ENCODE assay signal across 22 mouse cellular contexts in genomic region chr8:73273150-73273549, GRCm38 (mm10).
DNase-seq lines count a peak whose midpoint lies in the region; ATAC-seq and TF ChIP-seq lines count a peak whose summit lies in the region.
"Had no signal": no experiment of that assay in that cellular context is flagged by ENCODE, and none has a peak within 500 bp of the region (broad histone marks: within the 10 kb centered on the region; RNA-seq: fewer than 3 reads in every experiment).

No protein-coding gene starts in this region.

- no peak overlapping the region for H3K4me2 ChIP-seq in lung, embryonic 14.5 days
- no peak overlapping the region for H3K4me2 ChIP-seq in kidney, embryonic 16.5 days (replicated peaks; ENCODE audit: low read depth, low read length)
- no peak overlapping the region for H3K4me2 ChIP-seq in myocyte (ENCODE audit: low read depth)
- H3K4me2 ChIP-seq: embryonic facial prominence, embryonic 13.5 days; forebrain, embryonic 12.5 days; heart, embryonic 13.5 days; limb, embryonic 15.5 days; lung, embryonic 15.5 days had no signal

- no peaks in the 10 kb centered on the region for H3K27me3 ChIP-seq in lung, embryonic 14.5 days (ENCODE audit: insufficient read depth, low read length)
- no peaks in the 10 kb centered on the region for H3K27me3 ChIP-seq in kidney, embryonic 16.5 days (ENCODE audit: insufficient read depth, low read length)
- H3K27me3 ChIP-seq in myocyte (ENCODE audit: control insufficient read depth, insufficient read depth, insufficient read length), result no peaks in the 10 kb centered on the region
- H3K27me3 ChIP-seq: embryonic facial prominence, embryonic 13.5 days; forebrain, embryonic 12.5 days; heart, embryonic 13.5 days; limb, embryonic 15.5 days; lung, embryonic 15.5 days had no signal

- H3K36me3 ChIP-seq in lung, embryonic 14.5 days (ENCODE audit: insufficient read depth), result no peaks in the 10 kb centered on the region
- no peaks in the 10 kb centered on the region for H3K36me3 ChIP-seq in kidney, embryonic 16.5 days (ENCODE audit: insufficient read depth, low read length)
- no peaks in the 10 kb centered on the region for H3K36me3 ChIP-seq in myocyte (ENCODE audit: control insufficient read depth, insufficient read depth)
- H3K36me3 ChIP-seq: embryonic facial prominence, embryonic 13.5 days; forebrain, embryonic 12.5 days; heart, embryonic 13.5 days; limb, embryonic 15.5 days; lung, embryonic 15.5 days; midbrain, embryonic 10.5 days had no signal

- H3K4me3 ChIP-seq in lung, embryonic 14.5 days (ENCODE audit: low read depth, low read length), result no peak overlapping the region
- H3K4me3 ChIP-seq in kidney, embryonic 16.5 days (ENCODE audit: low read length), result no peak overlapping the region
- no peak overlapping the region for H3K4me3 ChIP-seq in myocyte
- H3K4me3 ChIP-seq: embryonic facial prominence, embryonic 13.5 days; erythroblast, embryonic 14.5 days; forebrain, embryonic 12.5 days; heart, adult 2 months; heart, embryonic 13.5 days; limb, embryonic 15.5 days; lung, embryonic 15.5 days; midbrain, embryonic 10.5 days had no signal

- no peak for ATAC-seq in lung, embryonic 14.5 days (ENCODE audit: insufficient read depth)
- peak; percentile 42; the same call in 1 of the 2 replicates for ATAC-seq in kidney, embryonic 16.5 days (ENCODE audit: low FRiP score, low TSS enrichment)
- ATAC-seq: hindbrain, postnatal 0 days; midbrain, embryonic 16.5 days had no signal

- H3K9me3 ChIP-seq in lung, embryonic 14.5 days (ENCODE audit: low read depth, low read length), result no peaks in the 10 kb centered on the region
- no peaks in the 10 kb centered on the region for H3K9me3 ChIP-seq in kidney, embryonic 16.5 days (ENCODE audit: low read length)
- H3K9me3 ChIP-seq: embryonic facial prominence, embryonic 13.5 days; forebrain, embryonic 12.5 days; heart, embryonic 13.5 days; limb, embryonic 15.5 days; lung, embryonic 15.5 days had no signal

- H3K79me2 ChIP-seq in myocyte (ENCODE audit: control insufficient read depth, insufficient read depth), result peaks cover 58% of the 10 kb centered on the region

- H3ac ChIP-seq in myocyte (ENCODE audit: control insufficient read depth, insufficient read length), result no peak overlapping the region

- no peak for TF ChIP-seq CTCF in lung, embryonic 14.5 days (IDR thresholded peaks at IDR 0.05; ENCODE audit: low read depth)

- no peaks in the 10 kb centered on the region for H3K4me1 ChIP-seq in lung, embryonic 14.5 days (ENCODE audit: insufficient read depth)
- no peaks in the 10 kb centered on the region for H3K4me1 ChIP-seq in kidney, embryonic 16.5 days (ENCODE audit: insufficient read depth, low read length)
- H3K4me1 ChIP-seq: embryonic facial prominence, embryonic 13.5 days; forebrain, embryonic 12.5 days; limb, embryonic 15.5 days; midbrain, embryonic 10.5 days had no signal

- H3K9ac ChIP-seq in lung, embryonic 14.5 days, result no peak overlapping the region
- H3K9ac ChIP-seq in kidney, embryonic 16.5 days (replicated peaks; ENCODE audit: low read length), result no peak overlapping the region
- H3K9ac ChIP-seq: embryonic facial prominence, embryonic 13.5 days; forebrain, embryonic 12.5 days; heart, embryonic 13.5 days; limb, embryonic 15.5 days; lung, embryonic 15.5 days had no signal

- no peak overlapping the region for H3K27ac ChIP-seq in lung, embryonic 14.5 days (ENCODE audit: low read depth)
- no peak overlapping the region for H3K27ac ChIP-seq in kidney, embryonic 16.5 days (ENCODE audit: low read length)
- H3K27ac ChIP-seq: embryonic facial prominence, embryonic 13.5 days; forebrain, embryonic 12.5 days; heart, adult 2 months; heart, embryonic 13.5 days; hindbrain, postnatal 0 days; limb, embryonic 15.5 days; lung, embryonic 15.5 days; midbrain, embryonic 10.5 days had no signal

- peak; percentile 9 for DNase-seq in kidney, adult 11 months
- DNase-seq in kidney, postnatal 10 days, result no peak
- DNase-seq in lung, embryonic 14.5 days, result peak; percentile 5
- no peak for DNase-seq in lung, postnatal 14 days
- no peak for DNase-seq in layer of hippocampus, postnatal 25 days (ENCODE audit: extremely low spot score in 1 of 2, low spot score in 1 of 2)
- DNase-seq: adrenal gland, postnatal 14 days; cerebellum, adult 2 months; cerebellum, postnatal 25 days; gastrocnemius, postnatal 36 days; heart, adult 2 months; heart, postnatal 14 days had no signal

- TF ChIP-seq POLR2A in myocyte (IDR thresholded peaks at IDR 0.05; ENCODE audit: insufficient read length, low read depth), result no peak

TF ChIP-seq in myocyte, 11 proteins besides CTCF, POLR2A, EP300 and RAD21:
- TF ChIP-seq POLR2AphosphoS2 (IDR thresholded peaks at IDR 0.05; ENCODE audit: insufficient read length, low read depth) (no peak), REST (IDR thresholded peaks at IDR 0.05; ENCODE audit: insufficient read depth, insufficient read length) (no peak), TCF12 (IDR thresholded peaks at IDR 0.05; ENCODE audit: insufficient read depth, poor library complexity, severe bottlenecking) (peak; percentile 3), MYOG (IDR thresholded peaks at IDR 0.05; ENCODE audit: control insufficient read depth in 1 of 3, insufficient read depth in 1 of 3, insufficient read length in 2 of 3, low read depth in 2 of 3) (peak in 1 of 3 experiments; percentile 76), USF1 (IDR thresholded peaks at IDR 0.05; ENCODE audit: low read depth) (no peak), TCF3 (IDR thresholded peaks at IDR 0.05; ENCODE audit: insufficient read length, low read depth) (no peak), CEBPB (IDR thresholded peaks at IDR 0.05; ENCODE audit: insufficient read depth, poor library complexity, severe bottlenecking) (0 out of 2 replicates have a peak, but pooled peaks have one; percentile 39), MYOD1 (IDR thresholded peaks at IDR 0.05; ENCODE audit: control insufficient read depth in 1 of 3, insufficient read length in 2 of 3, low read depth in 2 of 3) (peak; percentile 2 to 56 (median 43))

Comparison
In these comparisons a context has a peak if more than half of its experiments do, and no peak if none do; other contexts are left out.
1. DNase-seq: peak in kidney, adult 11 months (single experiment) and lung, embryonic 14.5 days (single experiment); none in kidney, postnatal 10 days (single experiment), lung, postnatal 14 days (single experiment) and layer of hippocampus, postnatal 25 days (0 of 2).